Mouse (Mus musculus) kidney, embryonic 15.5 days (tissue): ENCODE measurements around the gene Pik3c2g. TPM values are rescaled to one million over a fixed set of nuclear protein-coding genes. Genes with fewer than 3 reads are reported as not detected.

Experiments used
- polyA plus RNA-seq: library from polyadenylated mRNA; unstranded; fragments of >200 nt; fragmentation: Nextera tagmentation; extraction: Ambion mirVana; gene quantifications from 2 replicates; pipeline ENCODE4 v1.2.1, GENCODE M21; 2015

Pik3c2g gene
- polyA plus RNA-seq, 1 experiment from 2014 or later, result 0.16 TPM

Other genes with a start within 250 kb of the Pik3c2g start
- 4.2 and 4.8 TPM in 2 replicates for gene Rergl, start 85.2 kb upstream of the Pik3c2g start, polyA plus RNA-seq